Mouse (Mus musculus) liver, embryonic 14.5 days (tissue): ENCODE results near the gene Ramp2.

ENCODE experiments used
- CTCF ChIP-seq: IDR thresholded peaks from 2 replicates; pipeline ENCODE4 v1.5.1; 2016; ENCODE audit warnings: antibody characterized with exemption, low read depth, control low read depth
- EP300 ChIP-seq: IDR thresholded peaks from 2 replicates; pipeline ENCODE4 v1.6.1; 2016; ENCODE audit warnings: antibody characterized with exemption, low read depth

DNA sequence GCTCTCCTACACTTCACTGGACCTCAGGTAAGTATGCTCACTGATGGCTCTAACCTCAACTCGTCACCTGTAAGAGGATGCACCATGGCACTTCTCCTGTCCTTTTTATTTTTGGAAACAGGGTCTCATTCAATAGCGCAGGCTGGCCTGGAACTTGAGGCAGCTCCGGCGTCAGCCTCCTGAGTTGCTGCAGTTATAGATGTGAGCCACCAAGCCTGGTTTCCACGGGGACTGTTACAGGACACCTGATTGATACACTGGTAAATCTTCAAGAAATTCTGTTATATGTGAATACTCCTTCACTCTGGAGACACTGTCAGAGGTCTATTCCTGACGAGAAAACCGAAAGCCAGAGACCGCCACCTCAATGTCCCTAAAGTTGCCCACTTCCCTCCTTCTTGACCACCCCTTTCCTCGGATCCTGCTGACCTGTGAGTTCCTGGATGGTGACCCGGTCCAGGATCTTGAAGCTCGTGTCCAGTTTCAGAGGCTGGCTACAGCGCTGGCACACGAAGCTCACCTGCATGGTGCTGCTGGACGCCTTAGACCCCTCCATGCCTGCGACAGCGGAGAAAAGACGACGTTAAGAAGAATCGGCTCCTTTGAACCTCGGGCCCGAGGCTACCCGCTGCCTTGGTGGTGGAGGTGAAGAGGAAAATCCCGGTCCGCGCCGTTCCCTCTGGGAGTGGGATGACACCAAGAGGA lies 55.6 kb downstream of the Ramp2 start:
- TF ChIP-seq CTCF (no peak), EP300 (no peak)
